Mouse (Mus musculus): ENCODE measurements around the gene Nup214. TPM values are rescaled to one million over a fixed set of nuclear protein-coding genes. Genes with fewer than 3 reads are reported as not detected.

Nup214 gene
- polyA plus RNA-seq, 1 experiment from 2014 or later = 58.8 TPM

DNA sequence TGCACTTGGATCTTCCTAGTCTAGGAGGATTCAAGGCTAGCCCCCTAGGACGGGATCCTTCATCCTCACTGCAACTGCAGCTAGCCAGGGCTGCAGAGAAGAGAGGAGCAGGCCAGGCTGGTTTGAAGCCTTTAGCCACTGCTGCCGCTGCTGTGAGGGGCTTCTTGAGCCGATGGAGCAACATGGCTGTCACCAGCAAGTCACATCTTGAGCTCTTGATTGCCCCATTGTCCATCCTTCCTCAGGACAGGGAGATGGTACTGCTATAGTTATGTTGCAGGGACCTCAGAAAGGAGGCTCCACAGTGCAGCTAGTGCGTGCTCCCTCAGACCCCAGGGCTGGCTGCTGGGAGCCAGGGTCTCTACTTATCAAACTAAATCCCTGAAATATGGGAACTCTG, 83.6 kb downstream of the Nup214 start:
- Histone ChIP-seq H3K27me3 (ENCODE audit: control insufficient read depth, insufficient read depth, low read length) (no peaks in the 10 kb centered on the region), H3K9me3 (replicated peaks; ENCODE audit: control insufficient read depth, low read length) (no peaks in the 10 kb centered on the region), H3K36me3 (ENCODE audit: control insufficient read depth, insufficient read depth, low read length) (no peaks in the 10 kb centered on the region), H3K4me1 (ENCODE audit: control insufficient read depth, insufficient read depth, low read length) (no peaks in the 10 kb centered on the region), H3K27ac (ENCODE audit: low read length) (no peak overlapping the region), H3K4me3 (replicated peaks; ENCODE audit: low read length) (no peak overlapping the region), H3K9ac (ENCODE audit: low read length) (no peak overlapping the region), H3K4me2 (ENCODE audit: low read depth, low read length) (no peak overlapping the region)
- no peak for ATAC-seq (ENCODE audit: insufficient read depth, low FRiP score)
- 76% methylated on average over 4 of the region's 4 CpGs for WGBS

DNA sequence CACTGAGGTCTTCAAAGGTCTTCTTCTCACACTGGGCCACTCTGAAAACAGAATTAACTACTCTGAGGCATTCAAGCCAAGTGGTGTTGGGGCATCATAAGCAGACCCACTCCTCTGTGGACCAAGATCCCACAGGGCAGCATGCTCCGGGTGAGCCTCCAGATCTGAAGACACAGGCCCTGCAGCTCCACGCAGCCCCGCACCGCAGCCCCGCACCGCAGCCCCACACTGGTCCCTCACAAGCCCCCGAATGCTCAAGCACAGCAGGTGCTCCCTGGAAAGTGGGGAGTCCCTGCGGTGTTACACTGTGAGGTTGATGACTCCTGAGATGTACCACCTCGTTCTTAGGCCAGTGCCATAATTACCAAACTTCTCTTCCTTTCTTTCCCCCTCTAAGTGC, 84.0 kb downstream of the Nup214 start:
- Histone ChIP-seq H3K4me2 (ENCODE audit: low read depth, low read length) (no peak overlapping the region), H3K36me3 (ENCODE audit: control insufficient read depth, insufficient read depth, low read length) (no peaks in the 10 kb centered on the region), H3K9ac (ENCODE audit: low read length) (no peak overlapping the region), H3K4me1 (ENCODE audit: control insufficient read depth, insufficient read depth, low read length) (no peaks in the 10 kb centered on the region), H3K27ac (ENCODE audit: low read length) (no peak overlapping the region), H3K9me3 (replicated peaks; ENCODE audit: control insufficient read depth, low read length) (no peaks in the 10 kb centered on the region), H3K4me3 (replicated peaks; ENCODE audit: low read length) (no peak overlapping the region), H3K27me3 (ENCODE audit: control insufficient read depth, insufficient read depth, low read length) (no peaks in the 10 kb centered on the region)
- 80% methylated on average over 9 of the region's 9 CpGs for WGBS
- no peak for ATAC-seq (ENCODE audit: insufficient read depth, low FRiP score)

GRCm38 (mm10) chr2:32058716-32059115, 84.5 kb downstream of the Nup214 start:
- Histone ChIP-seq H3K4me2 (ENCODE audit: low read depth, low read length) (no peak overlapping the region), H3K9me3 (replicated peaks; ENCODE audit: control insufficient read depth, low read length) (no peaks in the 10 kb centered on the region), H3K27me3 (ENCODE audit: control insufficient read depth, insufficient read depth, low read length) (no peaks in the 10 kb centered on the region), H3K4me1 (ENCODE audit: control insufficient read depth, insufficient read depth, low read length) (no peaks in the 10 kb centered on the region), H3K27ac (ENCODE audit: low read length) (no peak overlapping the region), H3K9ac (ENCODE audit: low read length) (no peak overlapping the region), H3K4me3 (replicated peaks; ENCODE audit: low read length) (no peak overlapping the region), H3K36me3 (ENCODE audit: control insufficient read depth, insufficient read depth, low read length) (no peaks in the 10 kb centered on the region)
- WGBS = 35% methylated on average over 5 of the region's 5 CpGs
- ATAC-seq (ENCODE audit: insufficient read depth, low FRiP score) = no peak

DNA sequence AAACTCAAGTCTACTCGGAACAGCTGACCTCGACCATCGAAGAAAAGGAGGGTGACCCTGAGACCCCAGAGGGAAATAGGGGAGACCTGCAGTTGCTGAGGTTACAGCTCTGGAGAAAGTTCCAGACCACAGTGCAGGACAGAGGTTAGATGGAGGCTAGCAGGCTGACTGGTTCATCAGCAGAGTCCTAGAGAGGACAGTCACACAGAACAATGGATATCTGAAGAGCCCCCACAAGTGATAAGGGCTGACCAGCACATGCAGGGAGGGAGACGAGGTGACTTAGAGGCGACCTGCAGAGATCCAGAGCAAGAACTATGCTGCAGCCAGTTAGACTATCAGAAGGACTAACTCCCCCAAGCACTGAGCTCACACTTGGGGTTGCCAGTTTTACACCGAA, 85.4 kb downstream of the Nup214 start:
- no peak for ATAC-seq (ENCODE audit: insufficient read depth, low FRiP score)
- 63% methylated on average over 6 of the region's 6 CpGs for WGBS
- no peak overlapping the region for H3K4me3 ChIP-seq (replicated peaks; ENCODE audit: low read length)

GRCm38 (mm10) chr2:32060228-32060805, 86.1 kb downstream of the Nup214 start:
- Histone ChIP-seq H3K4me1 (ENCODE audit: control insufficient read depth, insufficient read depth, low read length) (no peaks in the 10 kb centered on the region), H3K27ac (ENCODE audit: low read length) (no peak overlapping the region), H3K36me3 (ENCODE audit: control insufficient read depth, insufficient read depth, low read length) (no peaks in the 10 kb centered on the region), H3K27me3 (ENCODE audit: control insufficient read depth, insufficient read depth, low read length) (no peaks in the 10 kb centered on the region), H3K9me3 (replicated peaks; ENCODE audit: control insufficient read depth, low read length) (no peaks in the 10 kb centered on the region), H3K9ac (ENCODE audit: low read length) (no peak overlapping the region), H3K4me2 (ENCODE audit: low read depth, low read length) (no peak overlapping the region), H3K4me3 (replicated peaks; ENCODE audit: low read length) (no peak overlapping the region)
- no peak for ATAC-seq (ENCODE audit: insufficient read depth, low FRiP score)
- 56% methylated on average over 6 of the region's 6 CpGs for WGBS

More for the DNA sequence above, 85.4 kb downstream of the Nup214 start:
- H3K27ac ChIP-seq (ENCODE audit: low read length) = no peak overlapping the region
- no peaks in the 10 kb centered on the region for H3K9me3 ChIP-seq (replicated peaks; ENCODE audit: control insufficient read depth, low read length)
- H3K27me3 ChIP-seq (ENCODE audit: control insufficient read depth, insufficient read depth, low read length) = no peaks in the 10 kb centered on the region
- no peak overlapping the region for H3K4me2 ChIP-seq (ENCODE audit: low read depth, low read length)
- no peaks in the 10 kb centered on the region for H3K36me3 ChIP-seq (ENCODE audit: control insufficient read depth, insufficient read depth, low read length)
- no peaks in the 10 kb centered on the region for H3K4me1 ChIP-seq (ENCODE audit: control insufficient read depth, insufficient read depth, low read length)
- no peak overlapping the region for H3K9ac ChIP-seq (ENCODE audit: low read length)

DNA sequence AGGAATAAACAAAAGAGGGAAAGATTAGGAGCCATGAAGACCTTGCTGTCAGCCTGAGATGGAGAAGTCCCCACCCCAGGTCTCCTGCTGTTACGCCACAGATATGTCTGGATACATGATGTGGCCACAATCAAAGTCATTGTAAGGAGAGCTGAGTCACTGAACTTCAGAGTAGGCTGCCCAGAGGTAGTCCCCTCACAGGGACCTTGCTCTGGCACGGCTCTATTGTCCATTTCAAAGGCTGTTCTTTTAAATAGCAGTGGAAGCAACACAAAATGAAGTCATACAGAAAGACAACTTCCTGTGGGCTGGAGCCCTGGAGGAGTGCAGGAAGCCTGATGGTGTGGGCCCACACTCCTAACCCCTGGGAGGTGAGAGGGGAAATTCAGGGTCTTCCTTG, 87.0 kb downstream of the Nup214 start:
- WGBS = 59% methylated on average over 2 of the region's 2 CpGs
- Histone ChIP-seq H3K4me1 (ENCODE audit: control insufficient read depth, insufficient read depth, low read length) (no peaks in the 10 kb centered on the region), H3K9ac (ENCODE audit: low read length) (no peak overlapping the region), H3K36me3 (ENCODE audit: control insufficient read depth, insufficient read depth, low read length) (no peaks in the 10 kb centered on the region), H3K4me2 (ENCODE audit: low read depth, low read length) (no peak overlapping the region), H3K4me3 (replicated peaks; ENCODE audit: low read length) (no peak overlapping the region), H3K27me3 (ENCODE audit: control insufficient read depth, insufficient read depth, low read length) (no peaks in the 10 kb centered on the region), H3K27ac (ENCODE audit: low read length) (no peak overlapping the region), H3K9me3 (replicated peaks; ENCODE audit: control insufficient read depth, low read length) (no peaks in the 10 kb centered on the region)
- ATAC-seq (ENCODE audit: insufficient read depth, low FRiP score) = no peak

DNA sequence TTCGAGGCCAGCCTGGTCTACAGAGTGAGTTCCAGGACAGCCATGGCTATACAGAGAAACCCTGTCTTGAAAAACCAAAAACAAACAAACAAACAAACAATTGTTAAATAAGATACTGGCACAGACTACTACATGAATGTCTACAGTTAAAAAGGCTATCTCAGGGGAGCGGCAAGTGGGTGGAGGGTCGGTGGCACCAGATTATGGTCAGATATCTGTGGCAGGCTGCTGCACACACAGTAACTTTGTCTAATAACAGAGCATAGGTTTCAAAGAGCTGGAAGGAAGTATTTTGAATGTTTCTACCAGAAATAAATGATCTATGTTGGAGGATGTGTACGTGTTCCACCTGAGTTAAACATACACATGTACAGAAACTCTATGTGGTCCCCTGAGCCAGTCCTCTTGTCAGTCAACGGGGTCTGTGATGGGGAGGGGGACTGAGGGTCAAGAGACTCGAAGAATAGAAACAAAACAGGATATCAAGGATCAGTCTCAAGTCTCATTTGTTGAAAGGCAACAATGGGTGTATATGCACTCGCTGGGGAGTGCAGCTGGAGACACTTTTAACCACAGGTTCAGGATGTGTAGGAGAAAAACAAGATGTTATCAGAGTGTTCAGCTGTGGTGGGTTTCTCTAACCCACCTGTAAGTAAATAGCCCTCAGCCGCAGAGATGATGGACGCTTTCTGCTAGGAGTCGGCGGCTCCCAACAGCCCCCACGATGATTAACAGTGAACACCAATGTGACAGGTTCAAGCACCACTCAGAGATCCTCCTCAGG, 87.7 kb downstream of the Nup214 start:
- H3K27ac ChIP-seq (ENCODE audit: low read length) = no peak overlapping the region
- no peaks in the 10 kb centered on the region for H3K4me1 ChIP-seq (ENCODE audit: control insufficient read depth, insufficient read depth, low read length)
- ATAC-seq (ENCODE audit: insufficient read depth, low FRiP score) = no peak
- WGBS = 50% methylated on average over 12 of the region's 12 CpGs
- H3K4me2 ChIP-seq (ENCODE audit: low read depth, low read length) = no peak overlapping the region
- no peaks in the 10 kb centered on the region for H3K36me3 ChIP-seq (ENCODE audit: control insufficient read depth, insufficient read depth, low read length)
- H3K4me3 ChIP-seq (replicated peaks; ENCODE audit: low read length) = no peak overlapping the region
- no peaks in the 10 kb centered on the region for H3K9me3 ChIP-seq (replicated peaks; ENCODE audit: control insufficient read depth, low read length)
- no peaks in the 10 kb centered on the region for H3K27me3 ChIP-seq (ENCODE audit: control insufficient read depth, insufficient read depth, low read length)
- no peak overlapping the region for H3K9ac ChIP-seq (ENCODE audit: low read length)

- no peaks in the 10 kb centered on the region for H3K9me3 ChIP-seq (replicated peaks; ENCODE audit: control insufficient read depth, low read length)
- WGBS = 80% methylated on average over 15 of the region's 15 CpGs
Measured at GRCm38 (mm10) chr2:32062626-32063410, 88.6 kb downstream of the Nup214 start.

More at GRCm38 (mm10) chr2:32062626-32063410, 88.6 kb downstream of the Nup214 start:
- no peak for ATAC-seq (ENCODE audit: insufficient read depth, low FRiP score)
- Histone ChIP-seq H3K4me1 (ENCODE audit: control insufficient read depth, insufficient read depth, low read length) (no peaks in the 10 kb centered on the region), H3K36me3 (ENCODE audit: control insufficient read depth, insufficient read depth, low read length) (no peaks in the 10 kb centered on the region), H3K4me2 (ENCODE audit: low read depth, low read length) (no peak overlapping the region), H3K9ac (ENCODE audit: low read length) (no peak overlapping the region), H3K4me3 (replicated peaks; ENCODE audit: low read length) (no peak overlapping the region), H3K27ac (ENCODE audit: low read length) (no peak overlapping the region), H3K27me3 (ENCODE audit: control insufficient read depth, insufficient read depth, low read length) (no peaks in the 10 kb centered on the region)
